Mouse (Mus musculus) right cerebral cortex, postnatal 14 days (tissue): ENCODE results near the gene Itk.

Experiments used
- DNase-seq: peaks from one replicate; pipeline ENCODE4 v3.0.0; 2022

Gene Itk

DNA sequence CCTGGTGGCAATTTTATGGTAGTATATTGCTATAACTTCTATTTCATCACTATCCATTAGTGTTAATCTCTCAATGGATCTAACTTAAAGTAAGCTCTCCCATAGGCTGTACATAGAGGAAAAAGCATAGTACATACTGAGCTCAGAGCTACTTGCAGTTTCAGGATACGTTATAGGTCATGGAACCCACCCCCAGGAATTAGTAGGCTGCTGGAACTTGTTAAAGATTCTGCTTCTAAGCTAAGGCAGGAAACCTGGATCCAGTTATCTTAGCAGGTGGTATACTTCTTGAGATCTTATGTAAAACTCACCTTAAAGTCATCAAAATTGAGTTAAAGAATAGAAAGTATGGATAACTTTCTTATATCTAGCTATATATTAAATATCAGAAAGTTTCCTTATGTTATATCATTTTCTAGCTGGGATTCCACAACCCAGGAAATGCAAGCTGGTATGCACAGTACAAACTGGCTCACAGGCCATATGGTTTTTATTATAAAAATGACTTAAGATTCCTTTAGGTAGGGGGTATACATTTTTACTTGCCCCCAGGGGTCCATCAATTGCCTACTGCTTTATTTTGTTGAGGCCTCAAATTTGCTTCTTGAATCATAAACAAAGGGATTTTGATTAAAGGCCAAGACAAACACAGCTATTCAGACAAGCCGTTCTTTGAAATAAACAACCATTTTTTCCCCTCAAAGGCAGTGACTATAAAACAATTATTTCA, 39.5 kb downstream of the Itk start:
- DNase-seq = no peak

DNA sequence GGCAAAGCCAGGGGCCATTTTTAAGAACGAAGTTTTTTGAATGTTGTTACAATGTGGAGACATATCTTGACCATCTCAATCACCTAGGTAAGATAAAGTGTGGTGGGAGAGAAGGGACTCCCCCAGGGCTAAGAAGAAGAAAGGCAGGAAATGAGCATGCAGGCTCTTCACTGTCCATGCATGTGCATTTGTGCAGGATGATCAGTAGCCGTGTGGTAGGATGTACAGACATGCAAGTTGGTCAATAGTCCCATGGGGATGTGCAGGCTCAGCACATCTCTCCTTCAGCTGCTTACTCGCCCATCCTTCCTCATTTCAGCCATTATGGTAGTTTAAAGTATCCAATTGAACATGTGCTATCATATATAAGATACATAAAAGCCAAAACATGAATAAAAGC, 40.9 kb downstream of the Itk start:
- DNase-seq = no peak

DNA sequence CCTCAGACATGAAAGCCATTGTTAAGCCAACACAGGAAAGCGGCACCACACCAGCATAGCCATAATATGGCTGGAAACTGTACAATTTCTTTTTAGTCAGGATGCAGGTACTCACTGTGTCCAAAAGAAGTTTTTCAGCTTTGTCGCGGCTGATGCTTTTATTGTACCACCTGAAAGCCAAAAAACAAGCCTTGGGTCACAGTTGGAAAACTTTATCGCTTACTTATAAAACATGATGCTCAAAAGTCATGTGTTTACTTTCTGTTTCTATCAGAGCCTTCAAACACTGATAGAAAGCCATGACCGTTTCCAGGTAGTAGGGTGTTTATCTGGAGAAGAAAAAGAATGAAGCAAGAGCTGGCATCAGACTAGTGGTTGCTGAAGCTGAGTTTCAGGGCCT, 41.6 kb downstream of the Itk start:
- no peak for DNase-seq

DNA sequence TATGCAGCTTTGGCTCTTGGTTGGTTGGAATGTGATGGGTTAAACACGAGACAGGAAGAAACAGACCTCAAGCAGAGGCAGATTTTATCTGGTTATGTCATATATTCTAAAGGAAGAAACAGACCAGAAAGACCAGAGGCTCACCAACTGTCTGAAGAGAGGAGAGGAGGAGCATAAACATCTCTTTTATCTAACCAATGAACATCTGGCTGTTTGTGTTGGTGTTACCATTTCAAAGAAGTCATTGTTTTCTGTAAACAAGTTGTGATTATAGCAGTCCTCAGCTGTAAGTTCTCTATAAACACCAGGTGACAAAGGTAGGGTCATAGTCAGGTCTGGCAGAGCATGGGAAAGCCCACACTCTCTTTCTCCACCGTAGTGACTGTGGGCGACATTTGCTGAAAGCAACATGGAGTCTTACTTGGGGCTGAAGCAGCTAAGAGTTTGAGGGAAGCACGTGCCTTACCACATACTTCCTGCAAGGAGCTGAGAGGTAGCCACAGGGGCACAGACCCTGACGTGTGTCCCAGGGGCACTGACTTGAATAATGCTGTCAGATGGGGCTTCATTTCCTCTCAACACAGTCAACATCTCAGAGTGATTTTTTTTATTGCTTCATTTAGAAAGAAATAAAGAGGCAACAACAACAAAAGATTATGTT, 45.3 kb downstream of the Itk start:
- DNase-seq = no peak

DNA sequence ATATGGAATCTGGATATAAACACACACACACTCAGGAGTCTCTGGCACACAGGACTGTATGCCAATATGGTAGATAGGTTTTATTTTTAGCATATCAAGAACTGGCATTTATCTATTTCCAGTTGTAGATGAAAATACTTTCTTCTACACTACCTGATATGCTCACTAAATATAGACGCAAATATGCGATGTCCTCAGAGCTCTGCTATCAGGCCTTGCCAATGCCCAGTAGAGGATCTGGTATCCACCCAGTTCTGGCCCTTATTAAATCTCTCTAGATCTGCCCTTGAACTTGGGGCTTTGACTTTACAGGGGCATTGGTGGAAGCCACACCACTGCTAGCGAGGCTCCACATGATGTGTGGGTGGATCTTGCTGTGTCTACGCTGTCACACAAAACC, 47.4 kb downstream of the Itk start:
- no peak for DNase-seq

DNA sequence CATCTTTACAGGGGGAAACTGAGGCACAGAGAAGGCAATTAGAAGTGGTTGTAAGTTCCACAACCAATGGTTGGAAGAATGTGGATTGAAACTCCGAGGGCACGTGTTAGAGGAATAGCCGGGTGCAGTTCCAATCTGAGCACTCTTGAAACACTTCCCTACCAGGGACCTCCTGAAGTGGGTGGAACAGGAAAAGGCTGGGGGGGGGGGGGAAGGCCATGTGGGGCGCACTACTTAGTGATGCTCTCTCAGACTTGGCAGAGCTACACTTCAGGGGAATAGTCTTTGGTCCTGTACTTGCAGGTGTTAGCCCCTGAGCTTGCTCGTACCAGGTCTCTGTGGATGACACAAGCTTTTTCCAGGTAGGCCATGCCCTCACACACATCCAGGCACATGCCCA, 53.3 kb downstream of the Itk start:
- no peak for DNase-seq

DNA sequence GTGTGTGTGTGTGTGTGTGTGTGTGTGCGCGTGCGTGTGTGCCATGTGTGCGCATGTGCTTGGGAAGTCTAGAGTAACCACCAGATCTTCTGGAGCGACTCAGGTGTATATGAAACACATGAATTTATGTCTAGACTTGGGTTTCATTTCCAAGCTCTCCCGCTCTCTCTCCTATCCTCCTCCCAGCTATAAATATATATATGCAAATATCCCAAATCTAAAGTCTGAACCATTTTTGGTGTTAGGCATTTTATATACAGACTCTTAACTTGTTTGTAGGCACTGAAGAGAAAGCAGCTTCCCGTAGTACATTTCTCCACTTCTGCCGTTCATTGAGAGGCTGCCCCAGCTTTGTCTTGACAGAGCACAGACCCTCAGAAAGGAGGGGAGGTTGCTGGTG, 57.1 kb downstream of the Itk start:
- no peak for DNase-seq

DNA sequence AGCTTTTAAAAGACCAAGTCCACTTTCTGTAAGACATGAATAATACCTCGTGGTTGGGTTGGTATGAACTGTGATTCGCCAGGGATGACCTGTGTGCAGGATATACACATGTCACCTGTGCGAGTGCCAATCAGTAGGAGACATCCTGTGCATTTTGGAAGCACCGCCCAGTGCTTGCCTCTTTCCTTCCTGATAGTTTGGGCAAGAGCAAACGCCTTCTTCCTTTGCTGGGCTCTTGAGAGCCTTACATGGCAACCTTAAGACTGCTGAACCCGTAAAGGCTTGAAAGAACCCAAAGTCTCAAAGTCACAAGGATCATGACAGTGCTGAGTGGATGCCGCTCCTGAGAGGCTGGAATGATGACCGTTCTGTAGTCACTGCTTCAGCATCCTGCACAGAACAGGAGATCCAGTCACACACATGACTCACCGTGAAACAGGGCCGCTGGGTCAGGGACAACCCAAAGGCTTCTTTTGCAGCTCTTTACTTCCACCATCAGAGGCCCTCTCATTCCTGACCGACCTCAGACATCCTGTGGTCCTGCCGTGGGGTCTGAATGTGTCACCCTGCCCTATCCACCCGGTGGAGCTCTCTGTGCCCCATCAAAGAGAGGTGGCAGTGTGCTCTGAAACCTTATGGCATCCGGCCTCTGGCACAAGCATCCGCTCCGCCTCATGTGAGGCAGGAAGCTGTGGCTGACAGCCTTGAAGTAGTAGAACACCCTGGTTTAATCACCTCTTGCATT, 62.9 kb downstream of the Itk start:
- no peak for DNase-seq

DNA sequence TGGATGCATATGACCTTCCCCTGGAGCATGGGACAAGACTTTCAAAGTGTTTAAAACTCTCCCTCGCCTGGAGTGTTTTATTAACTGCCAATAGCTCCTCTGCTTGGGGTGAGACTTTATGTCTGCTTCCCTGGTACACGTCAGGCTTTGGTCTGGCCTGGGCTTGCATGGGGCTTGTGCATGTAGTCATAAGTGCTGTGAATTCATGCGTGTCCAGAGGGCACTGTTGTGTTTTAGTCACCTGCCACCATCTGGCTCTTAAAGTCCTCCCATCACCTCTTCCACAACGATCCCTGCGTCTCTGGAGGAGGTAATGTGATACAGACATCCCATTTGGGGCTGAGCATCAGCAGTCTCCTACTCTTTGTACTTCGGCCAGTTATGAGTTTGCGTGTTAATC, 67.8 kb downstream of the Itk start:
- DNase-seq = no peak

DNA sequence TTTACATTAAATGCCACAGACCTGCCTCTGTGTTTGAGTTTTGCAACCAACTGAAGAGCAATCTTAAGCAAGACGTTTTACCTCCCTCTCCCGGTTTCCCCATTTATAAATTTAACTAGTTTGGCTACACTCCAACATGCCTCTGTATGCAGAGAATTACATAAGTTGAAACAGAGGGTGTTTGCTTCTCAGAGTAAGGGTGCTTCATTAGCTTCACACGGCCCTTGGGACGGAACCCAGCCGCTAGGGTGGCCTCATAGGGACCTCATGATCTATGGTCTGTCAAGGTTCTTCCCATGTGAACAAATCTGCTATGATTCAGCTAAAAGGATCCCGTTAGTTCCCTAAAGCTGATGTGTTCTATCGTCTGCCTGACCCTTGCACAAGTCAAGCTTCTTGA, 74.8 kb downstream of the Itk start:
- DNase-seq = no peak

DNA sequence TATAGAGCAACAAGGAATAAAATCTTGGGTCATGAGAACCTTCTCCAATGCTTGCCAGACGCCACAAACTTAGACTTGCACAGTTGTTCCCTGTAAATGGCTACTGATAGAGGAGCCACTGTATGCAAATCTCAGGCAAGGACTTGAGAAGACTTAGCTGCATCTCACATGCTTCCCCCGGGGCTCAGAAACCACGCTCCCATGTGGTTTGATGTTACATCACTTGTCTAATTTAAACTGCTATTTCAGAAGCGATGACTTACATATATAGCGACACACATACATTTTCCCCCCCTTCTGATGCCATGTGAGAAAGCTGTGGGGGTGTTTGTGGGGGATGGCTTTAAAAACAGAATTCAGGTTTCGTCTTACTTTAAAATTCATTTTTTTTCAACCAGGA, 75.5 kb downstream of the Itk start:
- DNase-seq = no peak

DNA sequence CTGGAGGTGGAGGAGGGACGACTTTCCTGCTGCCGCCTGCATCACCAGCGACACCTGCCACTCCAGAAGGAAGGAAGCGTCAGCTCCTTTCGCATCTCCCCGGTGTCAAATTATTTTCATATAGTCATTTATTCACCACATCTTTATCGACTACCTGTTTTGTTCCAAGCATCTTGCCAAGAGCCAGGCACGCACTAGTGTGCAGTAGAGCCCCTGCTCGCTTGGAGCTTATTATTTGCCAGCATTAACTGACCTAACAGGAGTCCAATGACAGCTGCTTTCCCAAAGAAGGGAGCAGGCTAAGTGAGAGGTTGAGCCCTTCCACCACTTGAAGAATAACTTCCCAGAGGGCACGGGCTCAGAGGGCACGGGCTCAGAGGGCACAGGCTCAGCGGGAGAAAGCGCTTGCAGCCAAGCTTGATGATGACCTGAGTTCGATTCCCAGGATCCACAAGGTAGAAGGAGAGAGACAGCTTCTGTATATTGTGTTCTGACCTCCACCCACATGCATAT, 76.7 kb downstream of the Itk start, which contains the start of gene Cyfip2:
Cyfip2 (minus strand) TSS at position 337 of the 513 bp plus-strand sequence.
- DNase-seq = no peak

DNA sequence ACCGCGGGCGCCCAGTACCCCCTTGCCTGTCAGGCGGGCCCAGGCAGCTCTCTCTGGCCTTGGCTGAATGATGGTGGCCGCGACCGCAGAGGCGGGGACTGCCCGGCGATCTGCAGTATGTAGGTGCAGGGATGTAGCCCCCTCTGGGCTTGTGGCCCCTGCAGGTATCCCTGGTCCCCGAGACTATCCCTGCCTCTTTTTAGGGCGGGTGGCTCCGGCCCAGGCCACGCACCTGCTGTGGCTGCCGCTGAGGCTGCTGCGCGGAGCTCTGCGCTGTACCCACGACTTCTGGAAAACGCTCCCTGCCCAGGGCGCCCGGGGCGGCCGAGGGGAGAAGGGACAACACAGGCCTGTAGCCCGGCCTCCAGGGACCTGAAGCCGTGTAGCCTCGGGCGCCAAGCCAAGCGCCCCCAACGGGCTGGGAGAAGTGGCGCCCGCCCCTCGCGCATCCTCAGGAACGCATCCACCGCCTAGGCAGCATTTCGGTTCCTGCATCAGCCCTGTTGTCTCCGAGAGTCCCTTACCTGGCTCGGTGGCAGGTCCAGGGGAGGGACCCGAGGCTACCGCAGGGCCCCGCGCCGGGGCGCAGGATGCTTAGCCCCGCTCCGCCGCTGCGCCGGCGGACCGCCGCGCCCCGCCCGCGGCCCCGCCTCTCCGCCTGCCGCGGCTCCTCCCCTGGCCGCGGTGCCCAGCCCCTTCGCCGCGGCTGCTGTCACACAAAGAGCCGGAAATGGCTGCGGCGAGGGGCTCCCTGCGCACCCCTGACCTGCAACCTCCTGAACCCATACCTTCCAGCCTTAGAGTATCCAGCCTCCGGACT, 77.4 kb downstream of the Itk start:
- peak; percentile 57 for DNase-seq

DNA sequence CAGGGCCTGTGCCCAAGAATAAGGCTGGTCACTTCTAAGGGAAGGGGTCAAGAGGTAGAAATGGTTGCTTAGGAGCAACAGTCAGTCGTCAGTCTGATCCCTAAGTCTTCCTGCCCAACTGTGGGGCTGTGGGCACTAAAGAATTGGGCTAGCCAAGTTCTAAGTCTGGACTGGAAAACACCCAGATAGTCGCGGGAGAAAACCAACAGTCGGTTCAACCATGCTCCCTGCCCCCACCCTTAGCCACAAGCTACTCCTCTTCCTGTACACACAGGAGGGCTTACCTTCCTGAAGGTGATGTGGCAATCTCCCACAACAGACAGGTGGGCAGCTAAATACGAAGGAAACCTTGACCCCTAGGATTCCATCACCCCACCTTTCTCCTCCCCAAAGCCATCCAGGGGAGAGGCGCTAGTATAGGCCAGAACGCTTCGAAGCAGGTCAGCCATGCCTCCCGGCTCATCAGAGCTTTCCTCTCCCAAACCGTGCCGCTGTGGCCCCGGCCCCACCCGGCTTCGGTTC, 78.1 kb downstream of the Itk start:
- DNase-seq = no peak

DNA sequence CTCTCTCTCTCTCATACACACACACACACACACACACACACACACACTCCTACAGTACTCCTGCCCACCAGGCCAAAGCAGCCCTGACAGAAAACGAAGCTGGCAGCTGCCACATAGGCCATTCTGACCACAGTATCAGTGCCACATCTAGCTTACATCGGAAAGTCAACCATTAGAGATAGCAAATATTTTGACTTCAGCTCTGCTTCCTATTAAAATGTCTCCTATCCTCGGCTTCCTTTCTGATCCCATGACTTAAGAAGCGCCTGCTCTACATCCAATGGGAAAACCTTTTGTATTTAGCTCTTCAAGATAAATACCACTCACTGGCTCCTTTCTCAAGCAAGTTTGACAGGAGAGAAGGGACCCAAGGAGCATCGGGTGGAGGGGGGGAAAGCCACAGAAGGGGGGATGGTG, 78.7 kb downstream of the Itk start:
- no peak for DNase-seq

DNA sequence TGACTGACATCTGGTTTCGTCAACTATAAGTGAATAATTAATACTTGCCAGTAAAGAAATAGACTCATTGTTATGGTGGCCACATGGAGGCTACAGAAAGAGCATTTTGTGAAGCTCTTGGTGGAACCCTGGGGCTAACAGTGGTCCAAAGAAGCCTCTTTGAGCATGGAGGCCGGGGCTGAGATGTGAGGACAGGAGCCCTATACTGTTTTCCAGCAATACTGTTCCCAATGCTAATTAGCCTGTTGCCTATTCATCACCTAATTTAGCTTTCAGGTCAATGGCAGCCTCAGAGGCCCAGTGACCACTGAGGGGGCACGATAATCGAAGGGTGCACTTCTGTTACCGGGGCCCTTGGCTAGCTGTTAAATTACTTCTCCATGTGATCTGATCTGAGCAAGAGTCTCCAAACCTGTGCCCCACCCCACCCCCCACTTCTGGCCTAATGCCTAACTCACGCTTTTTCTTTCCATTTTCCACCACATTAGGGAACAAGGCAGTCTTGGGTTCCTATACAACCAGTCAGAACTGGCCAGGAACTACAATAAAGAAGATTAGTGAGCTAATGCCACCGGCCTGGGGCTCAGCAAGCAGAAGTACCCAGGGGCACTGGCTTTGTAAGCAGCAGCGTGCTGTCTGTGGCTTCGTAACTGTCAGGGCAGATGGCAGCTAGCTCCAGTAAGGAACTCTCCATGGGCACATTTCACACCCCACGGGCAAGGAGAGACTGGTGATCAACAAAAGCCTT, 79.3 kb downstream of the Itk start:
- DNase-seq = no peak

DNA sequence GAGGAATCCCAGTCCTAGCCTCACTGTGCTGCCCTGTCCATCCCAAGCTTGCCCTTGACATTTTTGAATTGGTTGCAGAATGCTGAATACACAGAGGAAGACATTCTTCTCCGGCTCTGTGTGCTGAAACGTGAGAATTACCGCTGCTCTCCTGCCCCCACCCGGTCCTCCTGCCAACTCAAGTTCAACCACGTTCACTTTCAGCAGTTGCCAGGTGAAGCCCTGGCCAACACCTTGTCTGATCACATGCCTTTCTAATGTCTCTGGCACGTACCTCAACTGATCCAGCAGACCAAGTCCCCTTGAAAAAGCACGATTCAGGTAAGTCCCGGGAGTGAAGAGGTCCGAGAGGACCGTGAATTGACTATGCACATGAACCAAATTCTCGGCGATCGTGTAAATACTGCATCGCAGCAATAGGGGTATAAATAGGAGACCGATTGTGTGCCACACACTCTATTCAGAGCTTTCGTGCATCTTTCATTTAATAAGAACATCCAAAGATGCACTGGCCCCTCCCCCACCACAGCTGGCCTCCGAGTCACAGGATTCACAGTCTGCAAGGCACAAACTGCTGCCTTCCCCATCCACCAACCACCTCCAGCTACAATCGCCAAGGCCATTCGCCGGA, 80.1 kb downstream of the Itk start:
- peak; percentile 73 for DNase-seq

DNA sequence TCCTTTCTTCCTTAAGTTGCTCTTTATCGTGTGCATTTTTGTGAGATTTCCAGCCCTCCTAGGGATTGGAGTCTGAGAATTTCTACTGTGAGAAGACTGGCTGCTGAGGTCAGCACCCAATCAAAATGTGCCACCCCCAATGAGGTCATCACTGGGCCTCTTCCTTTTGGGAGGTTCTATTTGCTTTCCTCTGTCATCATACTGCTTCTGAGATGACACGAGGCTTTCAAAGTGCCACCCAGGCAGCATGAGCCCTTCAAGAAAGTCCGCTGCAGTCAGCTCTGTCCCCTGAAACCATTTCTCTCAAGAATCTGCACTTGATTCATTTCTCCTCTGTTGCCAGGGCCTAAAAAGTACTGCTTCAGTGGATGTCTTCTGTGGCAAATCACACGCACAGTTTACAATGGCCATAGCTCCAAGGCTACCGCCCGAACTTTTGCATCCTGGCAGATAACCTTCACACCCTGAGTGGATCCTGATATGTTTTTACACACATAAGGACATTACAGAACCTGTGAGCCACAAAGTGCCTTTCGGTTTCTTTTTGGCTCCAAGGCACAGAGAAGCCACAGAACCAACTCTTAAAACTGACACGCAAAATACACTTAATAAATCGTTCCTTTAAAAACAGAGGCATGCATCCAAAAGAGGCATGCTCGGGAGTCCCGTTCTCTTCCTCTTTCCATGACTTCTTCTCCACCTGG, 80.9 kb downstream of the Itk start:
- DNase-seq = no peak

DNA sequence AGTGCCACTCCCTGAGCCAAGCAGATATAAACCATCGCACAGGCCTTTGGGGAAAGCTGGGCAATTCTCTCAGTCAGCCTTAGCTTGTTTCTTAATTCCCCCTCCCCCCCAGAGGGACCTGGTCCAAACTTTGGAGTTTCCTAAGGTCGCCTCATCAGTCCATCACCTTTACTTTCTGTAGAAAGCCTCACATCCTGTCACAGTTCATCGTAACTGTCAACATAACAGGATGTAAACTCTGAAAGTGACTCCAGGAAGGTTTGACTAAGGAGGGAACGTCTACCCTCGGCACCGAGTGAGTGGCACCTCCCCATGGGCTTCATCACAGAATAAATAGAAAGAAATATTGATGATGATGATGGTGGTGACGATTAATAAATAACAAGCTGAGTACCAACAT, 81.5 kb downstream of the Itk start:
- no peak for DNase-seq

DNA sequence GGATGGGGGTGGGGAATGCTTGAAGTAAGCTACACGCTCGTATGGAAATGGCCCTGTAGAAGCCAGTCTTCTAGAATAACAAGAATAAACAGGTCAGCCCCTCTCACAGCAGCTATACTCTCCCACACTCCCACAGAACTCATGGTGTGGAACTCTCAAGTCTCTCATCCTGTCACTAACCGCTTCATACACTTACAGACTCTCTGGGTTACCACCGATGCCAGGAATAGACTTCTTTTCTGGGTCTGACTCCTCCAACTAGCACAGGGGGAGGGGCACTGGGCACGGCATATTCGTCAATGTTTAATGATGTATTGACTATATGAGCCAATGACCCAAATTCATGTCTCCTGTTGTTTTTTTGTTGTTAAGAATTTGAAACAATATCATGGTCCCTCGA, 82.5 kb downstream of the Itk start:
- no peak for DNase-seq
